Mouse (Mus musculus) CH12.LX (cell line): ENCODE data around the gene Nup210. TPM values are rescaled to one million over a fixed set of nuclear protein-coding genes. Genes with fewer than 3 reads are reported as not detected.

ENCODE experiments used
- DNase-seq: peaks from one replicate; pipeline ENCODE4 v3.0.0-alpha.2; 2013; ENCODE audit errors: extremely low read depth
- H3K27ac ChIP-seq: 2 replicates; pipeline ENCODE4 v1.5.1; 2012; ENCODE audit warnings: low read depth, mild to moderate bottlenecking, control low read depth, moderate library complexity; ENCODE audit not compliant: insufficient read depth
- H3K27me3 ChIP-seq: replicated peaks from 2 replicates; pipeline ENCODE3; 2012; ENCODE audit warnings: inconsistent platforms
- H3K36me3 ChIP-seq, 2 experiments: replicated peaks in 1 of 2; 2 replicates each; pipeline versions ENCODE3 to v1.6.1; 2012; ENCODE audit warnings: inconsistent platforms in 1 of 2, low read length in 1 of 2, mild to moderate bottlenecking in 1 of 2, mixed read lengths in 1 of 2, moderate library complexity in 1 of 2; ENCODE audit not compliant: control insufficient read depth in 1 of 2, insufficient read depth in 1 of 2
- H3K4me1 ChIP-seq, 2 experiments: 2 replicates each; pipeline ENCODE4 v1.6.1; 2012; ENCODE audit warnings: inconsistent platforms in 1 of 2, moderate library complexity in 1 of 2; ENCODE audit not compliant: insufficient read depth in 2 of 2, control insufficient read depth in 1 of 2
- H3K4me2 ChIP-seq: 2 replicates; pipeline ENCODE4 v1.6.1; 2012; ENCODE audit warnings: low read depth, mild to moderate bottlenecking, control low read depth; ENCODE audit not compliant: poor library complexity, insufficient read depth, severe bottlenecking
- H3K4me3 ChIP-seq, 3 experiments: fragments of 150-350 bp in 1 of 3; sonication (generic) in 1 of 3; replicated peaks in 1 of 3; 2 replicates each; pipeline versions ENCODE3 to v1.5.1; 2011 to 2012; ENCODE audit warnings: low read depth in 2 of 3, low read length in 2 of 3, mild to moderate bottlenecking in 2 of 3, moderate library complexity in 2 of 3, control low read depth in 1 of 3, improper control_type of control experiment in 1 of 3, inconsistent platforms in 1 of 3, mixed read lengths in 1 of 3; ENCODE audit not compliant: poor library complexity in 1 of 3
- H3K79me2 ChIP-seq: replicated peaks from 2 replicates; pipeline ENCODE4 v1.6.1; 2012; ENCODE audit warnings: mild to moderate bottlenecking, moderate library complexity; ENCODE audit not compliant: control insufficient read depth, poor library complexity, insufficient read depth, severe bottlenecking; ENCODE audit errors: extremely low read depth
- H3K9ac ChIP-seq: 2 replicates; pipeline ENCODE4 v1.6.1; 2012; ENCODE audit warnings: low read depth, mild to moderate bottlenecking, control low read depth, moderate library complexity; ENCODE audit not compliant: insufficient read depth
- H3K9me3 ChIP-seq: replicated peaks from 2 replicates; pipeline ENCODE3; 2012; ENCODE audit warnings: low read length, inconsistent platforms, mixed read lengths
- CHD1 ChIP-seq: IDR thresholded peaks from 2 replicates; pipeline ENCODE4 v1.6.1; 2012; ENCODE audit warnings: low read depth, low read length, improper control_type of control experiment, inconsistent platforms
- CHD2 ChIP-seq: IDR thresholded peaks from 2 replicates; pipeline ENCODE4 v1.6.1; 2011; ENCODE audit warnings: low read length, improper control_type of control experiment
- CTCF ChIP-seq, 2 experiments: IDR thresholded peaks in 1 of 2; conservative IDR thresholded peaks in 1 of 2; 2 replicates each; pipeline ENCODE4 v1.5.1; 2011 to 2012; ENCODE audit warnings: low read depth in 2 of 2, low read length in 2 of 2, improper control_type of control experiment in 1 of 2, inconsistent platforms in 1 of 2, mild to moderate bottlenecking in 1 of 2, moderate library complexity in 1 of 2
- E2F4 ChIP-seq: IDR thresholded peaks from 2 replicates; pipeline ENCODE4 v1.6.1; 2011; ENCODE audit warnings: low read depth, low read length, improper control_type of control experiment; ENCODE audit not compliant: insufficient replicate concordance
- ELF1 ChIP-seq: IDR thresholded peaks from 2 replicates; pipeline ENCODE4 v1.6.1; 2014; ENCODE audit warnings: low read depth, mild to moderate bottlenecking, inconsistent platforms, low read length, improper control_type of control experiment
- ETS1 ChIP-seq: conservative IDR thresholded peaks from 2 replicates; pipeline ENCODE4 v1.6.1; 2012; ENCODE audit warnings: low read depth, mild to moderate bottlenecking, inconsistent platforms, low read length, improper control_type of control experiment, moderate library complexity
- HCFC1 ChIP-seq: IDR thresholded peaks from 2 replicates; pipeline ENCODE4 v1.6.1; 2012; ENCODE audit warnings: low read depth, mild to moderate bottlenecking, inconsistent platforms, low read length, improper control_type of control experiment
- IRF4 ChIP-seq: IDR thresholded peaks from 2 replicates; pipeline ENCODE4 v1.6.1; 2014; ENCODE audit warnings: low read depth, mild to moderate bottlenecking, inconsistent platforms, low read length, improper control_type of control experiment
- JUN ChIP-seq: IDR thresholded peaks from 2 replicates; pipeline ENCODE4 v1.6.1; 2011; ENCODE audit warnings: low read depth, mild to moderate bottlenecking, low read length, improper control_type of control experiment, moderate library complexity; ENCODE audit not compliant: insufficient read depth
- JUND ChIP-seq: conservative IDR thresholded peaks from 2 replicates; pipeline ENCODE4 v1.6.1; 2011; ENCODE audit warnings: low read depth, low read length, improper control_type of control experiment
- KAT2A ChIP-seq: IDR thresholded peaks from 2 replicates; pipeline ENCODE4 v1.6.1; 2012; ENCODE audit warnings: low read length, improper control_type of control experiment, inconsistent platforms; ENCODE audit not compliant: insufficient replicate concordance
- MAFK ChIP-seq: IDR thresholded peaks from 2 replicates; pipeline ENCODE4 v1.6.1; 2011; ENCODE audit warnings: low read length, improper control_type of control experiment; ENCODE audit not compliant: insufficient replicate concordance
- MAX ChIP-seq: IDR thresholded peaks from 2 replicates; pipeline ENCODE4 v1.6.1; 2011; ENCODE audit warnings: low read length, improper control_type of control experiment
- MEF2A ChIP-seq: IDR thresholded peaks from 2 replicates; pipeline ENCODE4 v1.6.1; 2014; ENCODE audit warnings: low read depth, mild to moderate bottlenecking, inconsistent platforms, low read length, improper control_type of control experiment, borderline replicate concordance
- MXI1 ChIP-seq: IDR thresholded peaks from 2 replicates; pipeline ENCODE4 v1.6.1; 2011; ENCODE audit warnings: mild to moderate bottlenecking, low read depth, low read length, improper control_type of control experiment
- MYC ChIP-seq: IDR thresholded peaks from 2 replicates; pipeline ENCODE4 v1.6.1; 2011; ENCODE audit warnings: low read depth, mild to moderate bottlenecking, improper control_type of control experiment, low read length
- NRF1 ChIP-seq: IDR thresholded peaks from 2 replicates; pipeline ENCODE4 v1.6.1; 2014; ENCODE audit warnings: low read depth, mild to moderate bottlenecking, inconsistent platforms, low read length, improper control_type of control experiment, moderate library complexity
- POLR2A ChIP-seq: IDR thresholded peaks from 2 replicates; pipeline ENCODE4 v1.6.1; 2011; ENCODE audit warnings: low read depth, mild to moderate bottlenecking, improper control_type of control experiment, low read length
- POLR2AphosphoS2 ChIP-seq: IDR thresholded peaks from 2 replicates; pipeline ENCODE4 v1.6.1; 2011; ENCODE audit warnings: low read depth, low read length, improper control_type of control experiment
- RAD21 ChIP-seq: IDR thresholded peaks from 2 replicates; pipeline ENCODE4 v1.6.1; 2011; ENCODE audit warnings: low read depth, mild to moderate bottlenecking, low read length, improper control_type of control experiment, moderate library complexity
- RCOR1 ChIP-seq: conservative IDR thresholded peaks from 2 replicates; pipeline ENCODE4 v1.6.1; 2012; ENCODE audit warnings: low read depth, mild to moderate bottlenecking, inconsistent platforms, low read length, improper control_type of control experiment
- SIN3A ChIP-seq: IDR thresholded peaks from 2 replicates; pipeline ENCODE4 v1.6.1; 2012; ENCODE audit warnings: low read length, improper control_type of control experiment, inconsistent platforms
- SMC3 ChIP-seq: IDR thresholded peaks from 2 replicates; pipeline ENCODE4 v1.6.1; 2011; ENCODE audit warnings: low read depth, low read length, improper control_type of control experiment
- TBP ChIP-seq: conservative IDR thresholded peaks from 2 replicates; pipeline ENCODE4 v1.6.1; 2011; ENCODE audit warnings: low read depth, low read length, improper control_type of control experiment
- TCF12 ChIP-seq: IDR thresholded peaks from 2 replicates; pipeline ENCODE4 v1.6.1; 2014; ENCODE audit warnings: low read depth, mild to moderate bottlenecking, inconsistent platforms, low read length, improper control_type of control experiment
- USF1 ChIP-seq: IDR thresholded peaks from 2 replicates; pipeline ENCODE4 v1.6.1; 2014; ENCODE audit warnings: low read depth, mild to moderate bottlenecking, inconsistent platforms, low read length, improper control_type of control experiment
- ZC3H11A ChIP-seq: IDR thresholded peaks from 2 replicates; pipeline ENCODE4 v1.6.1; 2012; ENCODE audit warnings: low read depth, mild to moderate bottlenecking, inconsistent platforms, low read length, improper control_type of control experiment
- ZKSCAN1 ChIP-seq: IDR thresholded peaks from 2 replicates; pipeline ENCODE4 v1.6.1; 2012; ENCODE audit warnings: low read depth, inconsistent platforms, low read length, improper control_type of control experiment, borderline replicate concordance
- ZNF384 ChIP-seq: IDR thresholded peaks from 2 replicates; pipeline ENCODE4 v1.6.1; 2012; ENCODE audit warnings: low read depth, low read length, improper control_type of control experiment, inconsistent platforms
- dilution Hi-C: fragments of 300-500 bp; cut with MboI; formaldehyde crosslinking; loops from 2 replicates; pipeline ENCODE4 v1.14.3; 2020; ENCODE audit warnings: low sequenced_read_pairs; ENCODE audit not compliant: extremely low pct_unique_long_range_greater_than_20kb, extremely low pct_ligation_motif_present
- in situ Hi-C: fragments of 300-500 bp; cut with MboI; formaldehyde crosslinking; loops from 3 replicates; pipeline ENCODE4 v1.14.3; 2019; ENCODE audit warnings: low sequenced_read_pairs, low pct_ligation_motif_present, low pct_unique_long_range_greater_than_20kb, mixed read lengths
- polyA plus RNA-seq: library from polyadenylated mRNA; unstranded; fragments of >175 nt; gene quantifications from 2 replicates; pipeline ENCODE4 v1.2.1, GENCODE M21; 2012; ENCODE audit warnings: low read depth; ENCODE audit not compliant: insufficient read length
- total RNA-seq, 2 experiments: library from RNA; depleted of rRNA; stranded (reverse); fragments of 300-350 nt in 1 of 2; fragments of >200 nt in 1 of 2; gene quantifications; 2 replicates each; pipeline ENCODE4 v1.2.3; 2012 to 2014

Gene Nup210
- total and polyA plus RNA-seq, 3 experiments = 41.9 to 103 (median 73.1) TPM

GRCm38 (mm10) chr6:91116244-91117145 is at the start of gene Nup210 (continued):
- no peak for TF ChIP-seq ETS1

- no peak overlapping the region for H3K4me3 ChIP-seq
- H3K9ac ChIP-seq = no peak overlapping the region
- in situ Hi-C loops = loop anchor here (25.0 kb wide), 1 partner anchor 247 kb away; the partner anchor contains the start of gene Wnt7a
- TF ChIP-seq TBP (no peak), USF1 (no peak), IRF4 (no peak), POLR2AphosphoS2 (no peak), ZKSCAN1 (no peak), MXI1 (no peak), POLR2A (no peak), RCOR1 (no peak), SIN3A (no peak), CHD2 (no peak), RAD21 (peak; percentile 80), CHD1 (no peak), ZNF384 (no peak), CTCF (conservative IDR thresholded peaks at IDR 0.05 in 1 of 2, IDR thresholded peaks at IDR 0.05 in 1 of 2; ENCODE audit: low read depth in 2 of 2, low read length in 2 of 2) (peak; percentile 90 to 91), ELF1 (no peak), E2F4 (no peak), JUN (no peak), NRF1 (no peak), HCFC1 (no peak), MYC (no peak), MAFK (no peak), MEF2A (peak; percentile 19; the same call in 1 of the 2 replicates), JUND (no peak), MAX (no peak), SMC3 (peak; percentile 82), TCF12 (no peak), KAT2A (no peak), ZC3H11A (no peak)
- H3K4me1 ChIP-seq = no peaks in the 10 kb centered on the region
- dilution Hi-C loops = no loop called here
- no peaks in the 10 kb centered on the region for H3K79me2 ChIP-seq
- no peaks in the 10 kb centered on the region for H3K9me3 ChIP-seq
- peak; percentile 61 for DNase-seq
- H3K36me3 ChIP-seq = no peaks in the 10 kb centered on the region
- peaks cover 55% of the 10 kb centered on the region for H3K27me3 ChIP-seq
- no peak overlapping the region for H3K4me2 ChIP-seq
- H3K27ac ChIP-seq = no peak overlapping the region
These were observed 48.6 kb upstream of the Nup210 start for GRCm38 (mm10) chr6:91165210-91165609.
